Mouse (Mus musculus): ENCODE data around the gene Rps15a. TPM values are rescaled to one million over a fixed set of nuclear protein-coding genes. Genes with fewer than 3 reads are reported as not detected.

The Rps15a gene
- total and polyA plus RNA-seq, 3 experiments, result 774 to 3,118 (median 2,996) TPM

DNA sequence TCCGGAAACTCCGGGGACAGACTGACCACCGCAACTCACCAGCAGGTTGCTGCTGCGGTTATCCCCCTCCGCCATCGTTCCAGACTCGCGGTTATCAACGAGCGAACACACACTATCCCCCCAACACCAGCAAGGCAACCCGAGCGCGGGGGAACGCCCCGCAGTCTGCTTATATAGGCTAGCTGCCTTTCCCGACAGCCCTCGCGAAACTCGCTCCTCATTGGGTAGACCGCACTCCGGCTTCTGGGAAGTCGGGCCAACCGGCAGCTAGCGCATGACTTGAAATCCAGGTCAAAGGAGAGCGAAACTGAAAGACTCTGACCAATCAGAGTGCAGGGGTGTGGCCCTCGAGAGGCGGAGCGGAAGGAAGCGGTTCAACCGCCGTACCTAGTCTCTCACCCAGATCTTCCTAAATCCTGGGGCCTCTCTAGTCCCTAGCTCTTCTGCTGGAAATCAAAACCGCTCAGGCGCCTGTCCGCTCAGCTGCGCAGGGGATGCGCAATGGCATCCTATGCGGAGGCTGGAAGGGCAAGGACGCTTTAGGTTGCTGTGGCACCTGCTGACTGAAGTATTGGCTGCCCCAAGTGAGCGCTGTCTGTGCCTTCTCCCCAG lies 13.5 kb upstream of the Rps15a start, which contains the start of gene Arl6ip1 (continued):
- TF ChIP-seq MYC (IDR thresholded peaks at IDR 0.05; ENCODE audit: low read depth, low read length), result peak; percentile 61; the same call in 1 of the 2 replicates
- peak; percentile 66 for TF ChIP-seq IRF4 (IDR thresholded peaks at IDR 0.05; ENCODE audit: low read depth, low read length)
- TF ChIP-seq TBP (conservative IDR thresholded peaks at IDR 0.05; ENCODE audit: low read depth, low read length), result peak; percentile 98
- TF ChIP-seq UBTF (IDR thresholded peaks at IDR 0.05; ENCODE audit: low read depth, low read length), result 0 out of 2 replicates have a peak, but pooled peaks have one; percentile 31
- TF ChIP-seq E2F4 (IDR thresholded peaks at IDR 0.05; ENCODE audit: insufficient replicate concordance, low read depth, low read length), result 0 out of 2 replicates have a peak, but pooled peaks have one; percentile 32
- TF ChIP-seq SMC3 (IDR thresholded peaks at IDR 0.05; ENCODE audit: low read depth, low read length), result no peak
- peak; percentile 39; the same call in 1 of the 2 replicates for TF ChIP-seq MAX (IDR thresholded peaks at IDR 0.05; ENCODE audit: low read length)
- no peak for TF ChIP-seq CTCF (conservative IDR thresholded peaks at IDR 0.05 in 1 of 2, IDR thresholded peaks at IDR 0.05 in 1 of 2; ENCODE audit: low read depth in 2 of 2, low read length in 2 of 2)
- TF ChIP-seq ZKSCAN1 (IDR thresholded peaks at IDR 0.05; ENCODE audit: borderline replicate concordance, low read depth, low read length), result no peak

DNA sequence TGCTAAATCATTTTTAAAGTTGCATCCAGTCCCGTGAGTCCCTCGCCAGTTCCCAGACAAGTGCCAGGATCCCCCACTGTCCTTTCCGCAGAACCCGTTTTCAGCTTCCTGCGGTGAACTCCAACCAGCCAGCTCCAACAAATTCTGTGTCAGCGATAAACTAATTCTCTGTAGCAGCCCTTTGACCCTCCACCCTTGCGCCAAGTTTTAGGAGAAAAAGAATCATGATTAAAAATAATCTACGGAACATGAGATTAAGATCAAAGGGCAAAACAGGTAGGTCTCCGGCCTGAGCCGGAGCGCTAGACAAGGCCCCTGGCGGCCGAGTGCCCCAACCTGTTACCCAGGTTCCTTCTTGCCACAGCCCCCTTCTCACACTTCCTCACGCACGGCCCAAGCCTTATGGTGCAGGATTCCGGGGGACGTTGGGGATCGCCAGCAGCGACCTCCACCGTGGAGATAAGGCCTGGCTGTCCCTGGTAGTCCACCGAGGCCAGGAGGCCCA lies 13.0 kb upstream of the Rps15a start:
- TF ChIP-seq SIN3A (IDR thresholded peaks at IDR 0.05; ENCODE audit: low read length) (no peak; the same call in 1 of the 2 replicates), GABPA (IDR thresholded peaks at IDR 0.05; ENCODE audit: insufficient replicate concordance, low read depth, low read length) (no peak), TBP (conservative IDR thresholded peaks at IDR 0.05; ENCODE audit: low read depth, low read length) (no peak), ZC3H11A (IDR thresholded peaks at IDR 0.05; ENCODE audit: low read depth, low read length) (no peak), MAFK (IDR thresholded peaks at IDR 0.05; ENCODE audit: insufficient replicate concordance, low read length) (0 out of 2 replicates have a peak, but pooled peaks have one; percentile 21)
- Histone ChIP-seq H3K79me2 (replicated peaks; ENCODE audit: control insufficient read depth, extremely low read depth, insufficient read depth, poor library complexity, severe bottlenecking) (peaks cover 44% of the 10 kb centered on the region), H3K9me3 (replicated peaks; ENCODE audit: low read length) (no peaks in the 10 kb centered on the region), H3K27ac (ENCODE audit: insufficient read depth, low read depth) (peak overlapping the region; percentile 62), H3K4me2 (ENCODE audit: insufficient read depth, low read depth, poor library complexity, severe bottlenecking) (peak overlapping the region; percentile 61), H3K9ac (ENCODE audit: insufficient read depth, low read depth) (peak overlapping the region; percentile 79), H3K4me3 (replicated peaks in 1 of 3; ENCODE audit: low read depth in 2 of 3, low read length in 2 of 3, poor library complexity in 1 of 3) (peak overlapping the region; percentile 80 to 95 (median 86)), H3K36me3 (replicated peaks in 1 of 2; ENCODE audit: control insufficient read depth in 1 of 2, insufficient read depth in 1 of 2, low read length in 1 of 2) (peaks cover 16 to 24% of the 10 kb centered on the region in 2 experiments), H3K27me3 (replicated peaks) (no peaks in the 10 kb centered on the region), H3K4me1 (ENCODE audit: control insufficient read depth in 1 of 2, insufficient read depth in 2 of 2) (peaks cover 0 to 36% of the 10 kb centered on the region in 2 experiments; a peak in 2 of 4 replicates)
- in situ Hi-C loops (cut with MboI; ENCODE audit: low pct_ligation_motif_present, low pct_unique_long_range_greater_than_20kb, low sequenced_read_pairs), result loop anchor here (10.0 kb wide), 1 partner anchor 166 kb away; no protein-coding TSS in a partner anchor
- no peak for DNase-seq (ENCODE audit: extremely low read depth)
- dilution Hi-C loops (cut with MboI; ENCODE audit: extremely low pct_ligation_motif_present, extremely low pct_unique_long_range_greater_than_20kb, low sequenced_read_pairs), result no loop called here

DNA sequence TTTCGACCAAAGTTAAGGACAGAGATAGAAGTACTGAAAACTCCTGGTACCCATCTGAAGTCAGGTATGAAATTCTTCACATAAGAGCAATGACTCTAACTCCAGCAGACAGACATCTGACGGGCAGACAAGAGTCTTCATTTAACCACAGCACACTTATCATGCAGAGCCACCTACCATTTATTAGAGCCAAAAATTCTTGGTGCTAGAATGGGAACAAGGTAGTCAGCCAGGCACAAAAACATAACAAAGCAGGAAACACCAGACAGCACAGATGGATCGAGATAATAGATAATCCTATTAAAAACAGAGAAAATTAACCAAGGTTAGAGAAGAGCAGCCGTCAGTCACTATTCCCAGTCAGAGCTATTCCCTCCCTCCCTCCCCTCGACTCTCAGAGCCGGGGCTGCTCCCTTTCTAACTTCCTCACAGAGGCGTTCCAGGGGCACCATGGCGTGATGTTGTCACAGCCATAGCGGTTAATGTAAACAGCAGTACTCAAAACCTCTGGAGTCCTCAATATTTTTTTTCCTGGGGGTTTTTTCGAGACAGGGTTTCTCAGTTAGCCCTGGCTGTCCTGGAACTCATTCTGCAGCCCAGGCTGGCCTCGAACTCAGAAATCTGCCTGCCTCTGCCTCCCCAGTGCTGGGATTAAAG lies 10.4 kb upstream of the Rps15a start:
- Histone ChIP-seq H3K9ac (ENCODE audit: insufficient read depth, low read depth) (no peak overlapping the region), H3K4me3 (replicated peaks in 1 of 3; ENCODE audit: low read depth in 2 of 3, low read length in 2 of 3, poor library complexity in 1 of 3) (no peak overlapping the region)
- DNase-seq (ENCODE audit: extremely low read depth), result no peak

More for the DNA sequence above, 10.4 kb upstream of the Rps15a start:
- Histone ChIP-seq H3K9me3 (replicated peaks; ENCODE audit: low read length) (no peaks in the 10 kb centered on the region), H3K27me3 (replicated peaks) (no peaks in the 10 kb centered on the region), H3K4me2 (ENCODE audit: insufficient read depth, low read depth, poor library complexity, severe bottlenecking) (peak overlapping the region; percentile 38; the same call in 1 of the 2 replicates), H3K27ac (ENCODE audit: insufficient read depth, low read depth) (no peak overlapping the region), H3K36me3 (replicated peaks in 1 of 2; ENCODE audit: control insufficient read depth in 1 of 2, insufficient read depth in 1 of 2, low read length in 1 of 2) (peaks cover 31 to 44% of the 10 kb centered on the region in 2 experiments), H3K79me2 (replicated peaks; ENCODE audit: control insufficient read depth, extremely low read depth, insufficient read depth, poor library complexity, severe bottlenecking) (peaks cover 64% of the 10 kb centered on the region), H3K4me1 (ENCODE audit: control insufficient read depth in 1 of 2, insufficient read depth in 2 of 2) (peaks cover 0 to 48% of the 10 kb centered on the region in 2 experiments; a peak in 3 of 4 replicates)
- dilution Hi-C loops (cut with MboI; ENCODE audit: extremely low pct_ligation_motif_present, extremely low pct_unique_long_range_greater_than_20kb, low sequenced_read_pairs), result no loop called here
- in situ Hi-C loops (cut with MboI; ENCODE audit: low pct_ligation_motif_present, low pct_unique_long_range_greater_than_20kb, low sequenced_read_pairs), result loop anchor here (10.0 kb wide), 1 partner anchor 168 kb away; no protein-coding TSS in a partner anchor
- TF ChIP-seq ELF1 (IDR thresholded peaks at IDR 0.05; ENCODE audit: low read depth, low read length) (no peak), TBP (conservative IDR thresholded peaks at IDR 0.05; ENCODE audit: low read depth, low read length) (no peak), SIN3A (IDR thresholded peaks at IDR 0.05; ENCODE audit: low read length) (no peak), RCOR1 (conservative IDR thresholded peaks at IDR 0.05; ENCODE audit: low read depth, low read length) (no peak), MXI1 (IDR thresholded peaks at IDR 0.05; ENCODE audit: low read depth, low read length) (no peak), ETS1 (conservative IDR thresholded peaks at IDR 0.05; ENCODE audit: low read depth, low read length) (no peak), CTCF (conservative IDR thresholded peaks at IDR 0.05 in 1 of 2, IDR thresholded peaks at IDR 0.05 in 1 of 2; ENCODE audit: low read depth in 2 of 2, low read length in 2 of 2) (no peak), KAT2A (IDR thresholded peaks at IDR 0.05; ENCODE audit: insufficient replicate concordance, low read length) (no peak), HCFC1 (IDR thresholded peaks at IDR 0.05; ENCODE audit: low read depth, low read length) (no peak), NELFE (IDR thresholded peaks at IDR 0.05; ENCODE audit: low read depth, low read length) (no peak), SMC3 (IDR thresholded peaks at IDR 0.05; ENCODE audit: low read depth, low read length) (no peak), GABPA (IDR thresholded peaks at IDR 0.05; ENCODE audit: insufficient replicate concordance, low read depth, low read length) (no peak), RAD21 (IDR thresholded peaks at IDR 0.05; ENCODE audit: low read depth, low read length) (no peak), JUN (IDR thresholded peaks at IDR 0.05; ENCODE audit: insufficient read depth, low read depth, low read length) (no peak), BHLHE40 (IDR thresholded peaks at IDR 0.05; ENCODE audit: low read depth, low read length) (no peak), POLR2A (IDR thresholded peaks at IDR 0.05; ENCODE audit: low read depth, low read length) (no peak), ZNF384 (IDR thresholded peaks at IDR 0.05; ENCODE audit: low read depth, low read length) (no peak), CHD2 (IDR thresholded peaks at IDR 0.05; ENCODE audit: low read length) (no peak)
